Mouse (Mus musculus) stomach, embryonic 16.5 days (tissue): ENCODE measurements around the gene Gpc6. TPM values are rescaled to one million over a fixed set of nuclear protein-coding genes. Genes with fewer than 3 reads are reported as not detected.

Source experiments
- ATAC-seq: fragments of 200-750 bp; cut with Nextera tagmentation; 2 replicates; pipeline ENCODE4 v1.8.0; 2017; ENCODE audit warnings: moderate number of reproducible peaks, moderate TSS enrichment; ENCODE audit not compliant: insufficient read depth, low FRiP score
- H3K27ac ChIP-seq: fragments of 300-500 bp; sonication (generic); 2 replicates; pipeline ENCODE4 v1.5.1; 2014; ENCODE audit warnings: low read length
- H3K27me3 ChIP-seq: fragments of 300-500 bp; sonication (generic); 2 replicates; pipeline ENCODE4 v1.6.1; 2014; ENCODE audit warnings: low read length, control low read depth, mixed read lengths; ENCODE audit not compliant: control insufficient read depth, insufficient read depth
- H3K36me3 ChIP-seq: fragments of 300-500 bp; sonication (generic); 2 replicates; pipeline ENCODE4 v1.6.1; 2014; ENCODE audit warnings: low read length; ENCODE audit not compliant: control insufficient read depth, insufficient read depth
- H3K4me1 ChIP-seq: fragments of 300-500 bp; sonication (generic); 2 replicates; pipeline ENCODE4 v1.6.1; 2014; ENCODE audit warnings: low read length, control low read depth, mixed read lengths; ENCODE audit not compliant: control insufficient read depth, insufficient read depth
- H3K4me2 ChIP-seq: fragments of 300-500 bp; sonication (generic); 2 replicates; pipeline ENCODE4 v1.6.1; 2014; ENCODE audit warnings: low read depth, low read length, mixed read lengths
- H3K4me3 ChIP-seq: fragments of 300-500 bp; sonication (generic); replicated peaks from 2 replicates; pipeline ENCODE4 v1.5.1; 2014; ENCODE audit warnings: mild to moderate bottlenecking, low read length
- H3K9ac ChIP-seq: fragments of 300-500 bp; sonication (generic); 2 replicates; pipeline ENCODE4 v1.6.1; 2014; ENCODE audit warnings: low read length
- H3K9me3 ChIP-seq: fragments of 300-500 bp; sonication (generic); replicated peaks from 2 replicates; pipeline ENCODE4 v1.6.1; 2016; ENCODE audit warnings: low read length, control low read depth; ENCODE audit not compliant: control insufficient read depth
- WGBS: fragments of 180-500 bp; shearing (Covaris S2); extraction: QIAGEN DNeasy Blood & Tissue Kit; methylation state at CpG from one replicate; pipeline ENCODE4 v1.1.7; 2014; 5-methylcytosine and 5-hydroxymethylcytosine counted together
- polyA plus RNA-seq: library from polyadenylated mRNA; unstranded; fragments of >200 nt; fragmentation: Nextera tagmentation; extraction: Ambion mirVana; gene quantifications from 2 replicates; pipeline ENCODE4 v1.2.1, GENCODE M21; 2015

The Gpc6 gene
- polyA plus RNA-seq, 1 experiment from 2014 or later: 46.7 TPM

DNA sequence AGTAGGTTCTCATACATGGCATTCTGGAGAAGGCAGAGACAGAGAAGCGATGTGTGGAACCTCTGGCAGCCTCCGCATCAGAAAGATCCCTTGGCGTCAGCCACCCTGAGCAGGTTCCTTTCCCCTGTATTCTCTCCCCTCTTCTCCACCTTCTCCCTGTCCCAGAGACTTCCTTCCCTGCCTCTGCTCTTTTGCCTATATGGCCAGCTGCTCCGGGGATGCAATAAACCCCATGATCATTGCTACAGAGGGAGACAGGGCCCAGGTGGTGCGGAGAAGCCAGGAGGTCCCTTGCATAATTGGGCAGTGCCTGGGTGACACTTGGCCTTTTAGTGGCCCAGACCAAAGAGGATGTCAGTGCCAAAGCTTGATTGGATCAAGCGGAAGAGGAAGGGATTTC lies 910.4 kb downstream of the Gpc6 start:
- H3K36me3 ChIP-seq: no peaks in the 10 kb centered on the region
- no peak overlapping the region for H3K4me3 ChIP-seq
- H3K4me2 ChIP-seq: no peak overlapping the region
- H3K9me3 ChIP-seq: no peaks in the 10 kb centered on the region
- no peaks in the 10 kb centered on the region for H3K4me1 ChIP-seq
- H3K27ac ChIP-seq: no peak overlapping the region
- WGBS: 94% methylated on average over 6 of the region's 6 CpGs
- ATAC-seq: no peak
- H3K9ac ChIP-seq: no peak overlapping the region
- H3K27me3 ChIP-seq: no peaks in the 10 kb centered on the region

GRCm38 (mm10) chr14:117837021-117837420 lies 911.9 kb downstream of the Gpc6 start:
- H3K4me3 ChIP-seq: no peak overlapping the region
- H3K27me3 ChIP-seq: no peaks in the 10 kb centered on the region
- no peak overlapping the region for H3K4me2 ChIP-seq
- H3K4me1 ChIP-seq: no peaks in the 10 kb centered on the region
- no peak overlapping the region for H3K27ac ChIP-seq
- no peaks in the 10 kb centered on the region for H3K36me3 ChIP-seq
- H3K9ac ChIP-seq: no peak overlapping the region
- H3K9me3 ChIP-seq: no peaks in the 10 kb centered on the region
- no peak for ATAC-seq
- 88% methylated on average over 4 of the region's 4 CpGs for WGBS

DNA sequence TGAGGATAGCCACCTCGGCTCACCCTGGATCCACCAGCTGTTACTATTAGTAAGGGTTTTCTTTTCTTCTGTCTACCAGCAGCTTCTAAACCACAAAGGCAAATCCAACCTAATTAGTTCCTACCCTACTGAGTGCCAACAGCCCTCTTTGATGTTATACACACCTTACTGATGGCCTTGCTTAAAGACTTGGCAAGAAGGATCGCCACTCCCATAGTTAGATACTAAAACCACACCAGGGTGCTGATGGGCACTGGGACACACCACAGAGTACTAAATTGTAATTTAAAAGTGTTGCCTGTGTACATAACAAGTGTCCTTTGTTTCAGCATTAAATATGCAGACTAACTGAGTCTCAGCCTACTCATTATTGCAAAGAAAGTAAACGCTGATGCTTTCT lies 912.6 kb downstream of the Gpc6 start:
- no peaks in the 10 kb centered on the region for H3K4me1 ChIP-seq
- 67% methylated on average over 3 of the region's 3 CpGs for WGBS
- ATAC-seq: no peak

DNA sequence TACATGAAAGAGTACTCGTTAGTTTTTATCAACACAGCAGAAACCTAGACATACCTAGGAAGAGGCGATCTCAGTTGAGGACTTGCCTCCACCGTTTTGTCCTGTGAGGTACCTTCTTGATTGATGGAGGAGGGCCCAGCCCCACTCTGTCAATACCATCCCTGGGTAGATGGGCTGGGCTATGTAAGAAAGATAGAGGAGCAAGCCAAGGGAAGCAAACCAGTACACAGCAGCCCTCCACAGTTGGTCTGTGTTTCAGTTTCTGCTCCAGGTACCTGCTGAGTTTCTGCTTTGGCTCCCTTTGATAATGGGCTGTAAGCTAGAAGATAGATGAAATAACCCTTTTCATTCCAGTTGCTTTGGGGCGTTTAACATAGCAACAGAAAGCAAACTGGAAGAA lies 916.1 kb downstream of the Gpc6 start:
- H3K36me3 ChIP-seq: no peaks in the 10 kb centered on the region
- WGBS: 60% methylated on average over 4 of the region's 4 CpGs
- no peak overlapping the region for H3K4me3 ChIP-seq
- no peaks in the 10 kb centered on the region for H3K9me3 ChIP-seq
- no peak overlapping the region for H3K9ac ChIP-seq
- no peak for ATAC-seq
- no peaks in the 10 kb centered on the region for H3K4me1 ChIP-seq
- no peak overlapping the region for H3K4me2 ChIP-seq
- no peak overlapping the region for H3K27ac ChIP-seq
- no peaks in the 10 kb centered on the region for H3K27me3 ChIP-seq

More for the DNA sequence above, 912.6 kb downstream of the Gpc6 start:
- H3K4me3 ChIP-seq: no peak overlapping the region
- H3K36me3 ChIP-seq: no peaks in the 10 kb centered on the region
- no peaks in the 10 kb centered on the region for H3K9me3 ChIP-seq
- H3K4me2 ChIP-seq: no peak overlapping the region
- H3K27ac ChIP-seq: no peak overlapping the region
- H3K9ac ChIP-seq: no peak overlapping the region
- H3K27me3 ChIP-seq: no peaks in the 10 kb centered on the region

- H3K4me2 ChIP-seq: no peak overlapping the region
- H3K4me1 ChIP-seq: no peaks in the 10 kb centered on the region
- ATAC-seq: no peak
- no peak overlapping the region for H3K9ac ChIP-seq
- no peaks in the 10 kb centered on the region for H3K36me3 ChIP-seq
- H3K27ac ChIP-seq: no peak overlapping the region
- no peak overlapping the region for H3K4me3 ChIP-seq
- 41% methylated on average over 14 of the region's 14 CpGs for WGBS
- H3K9me3 ChIP-seq: no peaks in the 10 kb centered on the region
- no peaks in the 10 kb centered on the region for H3K27me3 ChIP-seq
Observed at GRCm38 (mm10) chr14:117841797-117842553, 916.9 kb downstream of the Gpc6 start.

- 67% methylated on average over 11 of the region's 11 CpGs for WGBS
- Histone ChIP-seq H3K9me3 (no peaks in the 10 kb centered on the region), H3K9ac (no peak overlapping the region), H3K27me3 (no peaks in the 10 kb centered on the region), H3K27ac (no peak overlapping the region), H3K4me3 (no peak overlapping the region), H3K36me3 (no peaks in the 10 kb centered on the region), H3K4me2 (no peak overlapping the region), H3K4me1 (no peaks in the 10 kb centered on the region)
- peak; percentile 80; the same call in 1 of the 2 replicates for ATAC-seq
Observed at GRCm38 (mm10) chr14:117849591-117850505, 924.7 kb downstream of the Gpc6 start.

GRCm38 (mm10) chr14:117852266-117852665 lies 927.2 kb downstream of the Gpc6 start:
- Histone ChIP-seq H3K27ac (no peak overlapping the region), H3K4me3 (no peak overlapping the region), H3K9ac (no peak overlapping the region), H3K27me3 (no peaks in the 10 kb centered on the region), H3K4me2 (no peak overlapping the region), H3K9me3 (no peaks in the 10 kb centered on the region), H3K4me1 (no peaks in the 10 kb centered on the region), H3K36me3 (no peaks in the 10 kb centered on the region)
- WGBS: 80% methylated on average over 3 of the region's 3 CpGs
- no peak for ATAC-seq

GRCm38 (mm10) chr14:117852842-117853241 lies 927.7 kb downstream of the Gpc6 start:
- no peaks in the 10 kb centered on the region for H3K36me3 ChIP-seq
- no peaks in the 10 kb centered on the region for H3K4me1 ChIP-seq
- H3K9me3 ChIP-seq: no peaks in the 10 kb centered on the region
- ATAC-seq: no peak
- no peak overlapping the region for H3K27ac ChIP-seq
- no peak overlapping the region for H3K4me3 ChIP-seq
- 94% methylated on average over 2 of the region's 2 CpGs for WGBS
- no peaks in the 10 kb centered on the region for H3K27me3 ChIP-seq
- H3K9ac ChIP-seq: no peak overlapping the region
- H3K4me2 ChIP-seq: no peak overlapping the region

DNA sequence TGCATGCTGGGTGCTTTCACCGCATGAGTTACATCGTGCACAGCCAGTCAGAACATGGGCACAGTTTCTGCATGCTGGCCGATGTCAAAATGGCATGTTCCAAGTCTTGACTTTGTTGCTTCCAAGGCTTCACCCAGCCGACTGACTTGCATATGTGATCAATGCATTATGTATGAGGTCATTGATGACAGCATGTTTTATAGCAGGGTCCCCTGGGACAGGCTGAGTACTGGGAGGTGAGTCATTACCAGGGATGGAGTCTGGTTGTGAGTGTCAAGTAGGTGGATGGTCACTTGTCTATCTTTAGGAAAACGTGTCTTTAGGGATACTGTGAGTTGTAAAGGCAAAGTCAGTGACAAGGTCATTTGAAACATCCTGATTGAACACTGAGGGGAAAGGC lies 929.4 kb downstream of the Gpc6 start:
- Histone ChIP-seq H3K27me3 (no peaks in the 10 kb centered on the region), H3K9me3 (no peaks in the 10 kb centered on the region), H3K4me1 (no peaks in the 10 kb centered on the region), H3K27ac (no peak overlapping the region), H3K4me3 (no peak overlapping the region), H3K36me3 (no peaks in the 10 kb centered on the region), H3K9ac (no peak overlapping the region), H3K4me2 (no peak overlapping the region)
- WGBS: 90% methylated on average over 5 of the region's 5 CpGs
- no peak for ATAC-seq
